Mouse (Mus musculus): ENCODE results near the gene Timm10. TPM values are rescaled to one million over a fixed set of nuclear protein-coding genes. Genes with fewer than 3 reads are reported as not detected.

Timm10 gene
- total and polyA plus RNA-seq, 2 experiments from 2014 or later = 62.5 to 85.0 TPM

DNA sequence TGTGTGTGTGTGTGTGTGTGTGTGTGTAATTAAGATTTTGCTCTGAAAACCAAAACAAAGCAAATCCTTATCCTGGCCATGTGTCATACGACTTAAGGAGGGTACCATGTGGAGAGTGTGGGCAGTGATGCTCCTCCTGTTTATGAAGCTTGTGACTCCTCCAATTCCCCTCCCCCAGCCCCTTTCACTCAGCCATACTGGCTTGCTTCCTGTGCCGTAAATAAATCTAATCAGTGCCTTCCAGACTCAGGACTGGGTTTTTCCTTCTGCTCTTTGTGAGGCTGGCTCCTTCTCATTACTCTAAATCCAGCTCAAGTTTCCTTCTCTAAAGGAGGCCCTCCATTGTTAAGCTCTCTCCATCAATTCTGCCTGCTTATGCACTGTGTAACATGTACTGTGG is 3.6 kb upstream of the Timm10 start:
- Histone ChIP-seq H3K9me3 (ENCODE audit: low read length) (no peaks in the 10 kb centered on the region), H3K36me3 (ENCODE audit: insufficient read depth, low read length) (no peaks in the 10 kb centered on the region), H3K9ac (replicated peaks; ENCODE audit: low read length, poor library complexity, severe bottlenecking) (no peak overlapping the region), H3K4me1 (ENCODE audit: insufficient read depth, low read length) (peaks cover 3% of the 10 kb centered on the region; the same call in 1 of the 2 replicates), H3K27me3 (ENCODE audit: insufficient read depth, low read length) (peaks cover 5% of the 10 kb centered on the region; the same call in 1 of the 2 replicates), H3K27ac (ENCODE audit: low read depth, low read length) (no peak overlapping the region), H3K4me3 (ENCODE audit: low read depth, low read length) (no peak overlapping the region), H3K4me2 (ENCODE audit: low read depth, low read length, poor library complexity, severe bottlenecking) (no peak overlapping the region)
- 54% methylated on average over 2 of the region's 2 CpGs for WGBS
- ATAC-seq (ENCODE audit: low FRiP score) (no peak), DNase-seq (ENCODE audit: low spot score) (no peak)
- TF ChIP-seq CTCF (IDR thresholded peaks at IDR 0.05) = no peak

DNA sequence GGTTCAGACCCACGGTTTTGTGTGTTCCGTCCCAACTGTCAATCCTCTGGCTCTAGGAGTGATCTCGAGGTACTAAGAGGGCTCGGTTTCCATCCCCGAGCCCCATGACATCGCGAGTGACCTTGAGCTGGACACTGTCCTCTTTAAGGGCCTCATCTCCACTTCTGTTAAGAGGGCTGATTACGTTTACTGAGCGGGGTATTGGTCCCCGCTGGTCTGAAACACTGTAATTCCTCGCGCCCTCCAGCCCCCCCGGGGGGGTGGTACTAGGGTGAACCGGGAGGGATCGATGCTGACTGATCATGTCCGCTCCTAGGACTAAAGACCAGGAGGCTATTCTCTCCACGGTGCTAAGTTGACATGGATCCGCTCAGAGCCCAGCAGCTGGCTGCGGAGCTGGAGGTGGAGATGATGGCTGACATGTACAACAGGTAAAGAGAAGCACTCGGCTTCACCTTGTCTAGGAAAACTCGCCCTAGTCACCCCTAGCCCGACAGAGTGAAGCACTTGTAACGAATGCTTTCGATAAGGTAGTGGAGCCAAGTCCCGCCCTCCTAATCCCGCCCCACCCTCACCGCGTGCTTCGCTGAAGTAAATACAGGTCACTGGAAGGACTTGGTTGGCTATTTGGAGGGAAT is 605 bp downstream of the Timm10 start:
- Histone ChIP-seq H3K27ac (ENCODE audit: low read depth, low read length) (0 out of 2 replicates have a peak overlapping the region, but pooled peaks have one; percentile 26), H3K9me3 (ENCODE audit: low read length) (no peaks in the 10 kb centered on the region), H3K36me3 (ENCODE audit: insufficient read depth, low read length) (peaks cover 7% of the 10 kb centered on the region; the same call in 1 of the 2 replicates), H3K9ac (replicated peaks; ENCODE audit: low read length, poor library complexity, severe bottlenecking) (peak overlapping the region; percentile 68), H3K27me3 (ENCODE audit: insufficient read depth, low read length) (no peaks in the 10 kb centered on the region), H3K4me3 (ENCODE audit: low read depth, low read length) (peak overlapping the region; percentile 72), H3K4me1 (ENCODE audit: insufficient read depth, low read length) (peaks cover 3% of the 10 kb centered on the region; the same call in 1 of the 2 replicates), H3K4me2 (ENCODE audit: low read depth, low read length, poor library complexity, severe bottlenecking) (peak overlapping the region; percentile 99)
- WGBS = under 1% methylated on average over 29 of the region's 29 CpGs
- TF ChIP-seq CTCF (IDR thresholded peaks at IDR 0.05) = no peak
- DNase-seq (ENCODE audit: low spot score) (no peak), ATAC-seq (ENCODE audit: low FRiP score) (peak; percentile 28)

GRCm38 (mm10) chr2:84831666-84832391 is 5.0 kb downstream of the Timm10 start:
- Histone ChIP-seq H3K9me3 (ENCODE audit: low read length) (no peaks in the 10 kb centered on the region), H3K27ac (ENCODE audit: low read depth, low read length) (0 out of 2 replicates have a peak overlapping the region, but pooled peaks have one; percentile 26), H3K27me3 (ENCODE audit: insufficient read depth, low read length) (0 out of 2 replicates have a peak, but pooled peaks cover under 1% of the 10 kb centered on the region), H3K9ac (replicated peaks; ENCODE audit: low read length, poor library complexity, severe bottlenecking) (no peak overlapping the region), H3K4me1 (ENCODE audit: insufficient read depth, low read length) (peaks cover 3% of the 10 kb centered on the region; the same call in 1 of the 2 replicates), H3K4me3 (ENCODE audit: low read depth, low read length) (no peak overlapping the region), H3K4me2 (ENCODE audit: low read depth, low read length, poor library complexity, severe bottlenecking) (no peak overlapping the region), H3K36me3 (ENCODE audit: insufficient read depth, low read length) (peaks cover 7% of the 10 kb centered on the region; the same call in 1 of the 2 replicates)
- DNase-seq (ENCODE audit: low spot score) (peak; percentile 94), ATAC-seq (ENCODE audit: low FRiP score) (peak; percentile 67)
- 30% methylated on average over 10 of the region's 10 CpGs for WGBS
- peak; percentile 96 for TF ChIP-seq CTCF (IDR thresholded peaks at IDR 0.05)

GRCm38 (mm10) chr2:84837107-84837506 is 10.3 kb downstream of the Timm10 start:
- no peak for TF ChIP-seq CTCF (IDR thresholded peaks at IDR 0.05)
- H3K27ac ChIP-seq (ENCODE audit: low read depth, low read length) = no peak overlapping the region
- no peak overlapping the region for H3K4me2 ChIP-seq (ENCODE audit: low read depth, low read length, poor library complexity, severe bottlenecking)
- H3K36me3 ChIP-seq (ENCODE audit: insufficient read depth, low read length) = no peaks in the 10 kb centered on the region
- H3K9me3 ChIP-seq (ENCODE audit: low read length) = no peaks in the 10 kb centered on the region
- no peak overlapping the region for H3K9ac ChIP-seq (replicated peaks; ENCODE audit: low read length, poor library complexity, severe bottlenecking)
- ATAC-seq (ENCODE audit: low FRiP score) (no peak), DNase-seq (ENCODE audit: low spot score) (no peak)
- WGBS = 70% methylated on average over 8 of the region's 8 CpGs
- no peak overlapping the region for H3K4me3 ChIP-seq (ENCODE audit: low read depth, low read length)
- H3K4me1 ChIP-seq (ENCODE audit: insufficient read depth, low read length) = peaks cover 11% of the 10 kb centered on the region
- H3K27me3 ChIP-seq (ENCODE audit: insufficient read depth, low read length) = peaks cover 38% of the 10 kb centered on the region

GRCm38 (mm10) chr2:84837817-84838592 is 11.2 kb downstream of the Timm10 start:
- no peak for ATAC-seq (ENCODE audit: low FRiP score)
- 27% methylated on average over 9 of the region's 9 CpGs for WGBS

More at GRCm38 (mm10) chr2:84837817-84838592, 11.2 kb downstream of the Timm10 start:
- no peaks in the 10 kb centered on the region for H3K36me3 ChIP-seq (ENCODE audit: insufficient read depth, low read length)
- peaks cover 38% of the 10 kb centered on the region for H3K27me3 ChIP-seq (ENCODE audit: insufficient read depth, low read length)
- TF ChIP-seq CTCF (IDR thresholded peaks at IDR 0.05) = no peak
- no peak overlapping the region for H3K27ac ChIP-seq (ENCODE audit: low read depth, low read length)
- no peak overlapping the region for H3K4me2 ChIP-seq (ENCODE audit: low read depth, low read length, poor library complexity, severe bottlenecking)
- no peak overlapping the region for H3K9ac ChIP-seq (replicated peaks; ENCODE audit: low read length, poor library complexity, severe bottlenecking)
- no peak overlapping the region for H3K4me3 ChIP-seq (ENCODE audit: low read depth, low read length)
- no peaks in the 10 kb centered on the region for H3K9me3 ChIP-seq (ENCODE audit: low read length)
- peaks cover 11% of the 10 kb centered on the region for H3K4me1 ChIP-seq (ENCODE audit: insufficient read depth, low read length)
- DNase-seq (ENCODE audit: low spot score) = no peak

Data from midbrain, postnatal 0 days (tissue).